Mouse (Mus musculus): Measurements from ENCODE around the gene Zdhhc6.

DNA sequence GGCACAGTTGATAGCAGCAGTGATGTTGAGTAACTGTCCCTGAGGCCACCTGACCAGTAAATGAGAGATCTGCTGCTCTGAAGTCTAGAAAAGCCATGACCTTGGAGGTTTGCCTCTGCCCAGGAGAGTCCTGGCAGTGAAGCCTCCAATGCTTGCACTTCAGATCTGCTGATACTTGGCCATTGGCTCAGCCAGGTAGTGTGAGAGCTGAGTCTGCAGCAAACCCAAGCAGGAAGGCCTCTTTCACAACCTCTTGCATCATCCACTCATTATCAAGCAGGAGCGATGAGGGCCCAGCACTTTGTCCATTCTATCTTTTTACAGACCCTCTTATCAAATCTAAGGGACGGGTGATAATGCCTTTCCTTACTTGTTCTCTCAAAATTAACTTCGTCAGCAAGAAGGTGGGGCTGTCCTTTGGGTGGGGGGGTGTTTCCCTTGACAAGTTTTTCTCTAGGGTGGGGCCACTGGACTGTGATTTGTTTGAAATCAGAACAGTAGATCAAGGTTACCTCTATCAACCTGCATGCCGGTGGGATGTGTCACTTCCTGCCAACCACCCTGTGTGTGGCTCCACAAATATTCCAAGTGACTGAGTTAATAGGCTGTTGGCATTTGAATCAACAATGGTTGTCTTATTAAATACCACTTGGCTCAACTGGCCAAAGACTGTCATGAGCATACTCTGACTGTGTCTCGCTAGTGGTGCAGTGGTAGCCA lies 58.0 kb downstream of the Zdhhc6 start:
- TF ChIP-seq POLR2A (IDR thresholded peaks at IDR 0.05; ENCODE audit: low read depth, low read length): no peak
- no peak; the same call in 1 of the 2 replicates for TF ChIP-seq CTCF (conservative IDR thresholded peaks at IDR 0.05; ENCODE audit: insufficient read depth, insufficient read length, low read depth, low read length)

Data from kidney, adult 2 months (tissue).